Mouse (Mus musculus) kidney, adult 2 months (tissue): ENCODE measurements at regions not wholly inside any gene's neighbourhood (a gene's known extent, or its start where the extent isn't known, plus 50 kb on each side); places are given as distances from the start of the nearest gene placed in this dataset.

Experiments used
- CTCF ChIP-seq: fragments of 200-500 bp; conservative IDR thresholded peaks from 2 replicates; pipeline ENCODE4 v1.5.1; 2011; ENCODE audit warnings: low read depth, mild to moderate bottlenecking, control low read depth, low read length, moderate library complexity, mixed read lengths; ENCODE audit not compliant: insufficient read depth, insufficient read length
- POLR2A ChIP-seq: fragments of 200-500 bp; IDR thresholded peaks from one replicate; pipeline ENCODE4 v1.6.1; 2011; ENCODE audit warnings: low read depth, low read length, control low read depth

DNA sequence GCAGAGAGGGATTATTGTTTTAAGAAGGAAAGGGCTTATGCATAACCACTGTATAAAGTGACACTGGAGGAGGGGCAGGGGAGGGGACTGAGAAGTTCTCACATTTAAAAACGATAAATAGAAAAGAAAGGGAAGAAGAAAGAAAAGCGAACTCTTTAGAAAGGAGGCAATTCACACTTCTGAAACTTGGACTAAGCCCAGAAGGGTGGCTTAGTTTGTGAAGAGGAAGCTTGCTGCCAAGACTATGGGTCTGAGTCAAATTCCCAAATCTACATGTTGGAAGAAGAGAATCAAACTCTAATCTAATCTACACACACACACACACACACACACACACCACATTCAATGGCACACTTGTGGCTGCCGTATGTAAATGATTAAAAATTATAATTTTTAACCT lies 50.3 kb upstream of the Ctnnd2 start:
- TF ChIP-seq POLR2A = no peak
- TF ChIP-seq CTCF = no peak
